Mouse (Mus musculus) frontal cortex, postnatal 36 days (tissue): ENCODE results near the gene Fbxl14.

Experiments used
- DNase-seq, 2 experiments: peaks; one replicate each; pipeline ENCODE4 v3.0.0; 2022; ENCODE audit warnings: low spot score in 2 of 2

The Fbxl14 gene

GRCm38 (mm10) chr6:119492630-119493014, 13.2 kb downstream of the Fbxl14 start:
- DNase-seq: no peak

- DNase-seq: no peak
These were observed 19.8 kb downstream of the Fbxl14 start for GRCm38 (mm10) chr6:119499271-119499670.

- no peak for DNase-seq
These were observed 20.6 kb downstream of the Fbxl14 start for GRCm38 (mm10) chr6:119500086-119500485.

GRCm38 (mm10) chr6:119502031-119502430, 22.6 kb downstream of the Fbxl14 start:
- no peak for DNase-seq

- DNase-seq: no peak
These were observed 25.3 kb downstream of the Fbxl14 start for GRCm38 (mm10) chr6:119504756-119505155.

- no peak for DNase-seq
These were observed 26.2 kb downstream of the Fbxl14 start for GRCm38 (mm10) chr6:119505525-119506225.

GRCm38 (mm10) chr6:119508221-119508620, 28.8 kb downstream of the Fbxl14 start:
- DNase-seq: no peak

GRCm38 (mm10) chr6:119508634-119509375, 29.3 kb downstream of the Fbxl14 start:
- DNase-seq: no peak

- no peak for DNase-seq
These were observed 30.1 kb downstream of the Fbxl14 start for GRCm38 (mm10) chr6:119509437-119510037.

GRCm38 (mm10) chr6:119512701-119513100, 33.2 kb downstream of the Fbxl14 start:
- no peak for DNase-seq

- no peak for DNase-seq
These were observed 34.0 kb downstream of the Fbxl14 start for GRCm38 (mm10) chr6:119513452-119513851.

GRCm38 (mm10) chr6:119514085-119514484, 34.6 kb downstream of the Fbxl14 start:
- DNase-seq: no peak

- DNase-seq: no peak
These were observed 41.3 kb downstream of the Fbxl14 start for GRCm38 (mm10) chr6:119520731-119521130.

- DNase-seq: peak in 1 of 2 experiments; percentile 79
These were observed 42.0 kb downstream of the Fbxl14 start for GRCm38 (mm10) chr6:119521482-119521900.

- peak in 1 of 2 experiments; percentile 57 for DNase-seq
These were observed 42.5 kb downstream of the Fbxl14 start for GRCm38 (mm10) chr6:119521931-119522391.

GRCm38 (mm10) chr6:119526498-119526897, 47.0 kb downstream of the Fbxl14 start:
- no peak for DNase-seq

GRCm38 (mm10) chr6:119529659-119530058, 50.2 kb downstream of the Fbxl14 start:
- DNase-seq: no peak
